Mouse (Mus musculus): ENCODE measurements around the gene Cela3a. TPM values are rescaled to one million over a fixed set of nuclear protein-coding genes. Genes with fewer than 3 reads are reported as not detected.

Cela3a gene
- polyA plus RNA-seq (2012; rRNA removed; ENCODE audit: low replicate concordance): not detected in 2 replicates

DNA sequence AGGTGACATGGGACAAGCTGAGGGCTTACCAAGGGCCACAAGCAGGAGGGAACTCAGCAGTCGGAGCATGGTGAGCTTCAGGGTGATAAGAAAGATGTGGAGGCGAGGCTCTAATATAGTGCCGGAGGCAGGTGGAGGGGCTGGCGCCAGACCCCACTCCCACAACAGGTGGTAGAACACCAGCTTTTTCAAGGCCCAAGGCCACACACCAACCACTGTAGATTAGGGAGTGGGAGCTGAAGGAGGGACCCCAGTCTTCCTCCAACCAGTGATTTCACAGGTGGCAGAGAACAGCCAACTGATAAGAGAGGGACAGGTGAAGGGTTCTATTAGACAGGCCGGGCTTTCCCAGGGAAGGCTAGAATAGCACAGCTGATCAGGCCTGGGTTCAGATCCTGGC lies at the start of gene Cela3a:
TSS of gene Cela3a (minus strand) at position 101 of the 400 bp plus-strand sequence.

DNA sequence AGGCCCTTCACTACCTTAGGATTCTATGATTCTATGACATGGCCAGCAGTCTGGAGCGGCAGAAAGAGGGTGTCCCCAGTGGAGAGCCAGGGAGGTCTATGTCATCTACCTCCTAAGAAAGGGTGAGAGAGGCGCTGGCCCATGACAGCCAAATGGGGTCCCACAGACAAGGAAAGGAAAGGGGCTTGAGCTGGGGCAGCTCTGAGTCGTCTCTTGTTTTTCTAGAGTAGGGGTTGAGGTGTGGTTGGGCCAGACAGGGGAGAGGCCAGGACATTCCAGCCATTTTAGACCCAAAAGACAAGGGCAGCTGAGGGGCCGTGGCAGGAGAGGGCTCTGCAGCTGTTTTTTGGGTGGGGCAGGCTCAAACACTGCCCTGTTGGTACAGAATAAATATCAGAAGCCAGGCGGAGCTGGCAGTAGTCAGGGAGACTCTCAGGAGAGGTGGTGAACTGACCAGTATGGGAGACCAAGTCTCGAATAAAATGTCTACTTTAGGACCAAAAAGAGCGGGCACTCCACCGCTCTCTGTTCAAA lies 43.7 kb upstream of the Cela3a start, which contains the start of gene 1700013G24Rik:
TSS of gene 1700013G24Rik (plus strand) at position 51 of the 534 bp plus-strand sequence.

DNA sequence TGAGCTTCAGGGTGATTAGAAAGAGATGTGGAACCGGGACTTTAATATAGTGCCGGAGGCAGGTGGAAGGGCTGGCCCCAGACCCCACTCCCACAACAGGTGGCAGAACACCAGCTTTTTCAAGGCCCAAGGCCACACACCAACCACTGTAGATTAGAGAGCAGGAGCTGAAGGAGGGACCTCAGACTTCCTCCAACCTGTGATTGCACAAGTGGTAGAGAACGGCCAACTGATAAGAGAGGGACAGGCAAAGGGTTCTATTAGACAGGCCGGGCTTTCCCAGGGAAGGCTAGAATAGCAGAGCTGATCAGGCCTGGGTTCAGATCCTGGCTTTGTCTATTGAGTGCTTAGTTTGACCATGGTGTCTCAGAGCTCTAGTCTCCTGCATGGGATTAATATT lies 20.9 kb upstream of the Cela3a start, which contains the start of gene Cela3b:
TSS of gene Cela3b (minus strand) at position 39 of the 400 bp plus-strand sequence.

DNA sequence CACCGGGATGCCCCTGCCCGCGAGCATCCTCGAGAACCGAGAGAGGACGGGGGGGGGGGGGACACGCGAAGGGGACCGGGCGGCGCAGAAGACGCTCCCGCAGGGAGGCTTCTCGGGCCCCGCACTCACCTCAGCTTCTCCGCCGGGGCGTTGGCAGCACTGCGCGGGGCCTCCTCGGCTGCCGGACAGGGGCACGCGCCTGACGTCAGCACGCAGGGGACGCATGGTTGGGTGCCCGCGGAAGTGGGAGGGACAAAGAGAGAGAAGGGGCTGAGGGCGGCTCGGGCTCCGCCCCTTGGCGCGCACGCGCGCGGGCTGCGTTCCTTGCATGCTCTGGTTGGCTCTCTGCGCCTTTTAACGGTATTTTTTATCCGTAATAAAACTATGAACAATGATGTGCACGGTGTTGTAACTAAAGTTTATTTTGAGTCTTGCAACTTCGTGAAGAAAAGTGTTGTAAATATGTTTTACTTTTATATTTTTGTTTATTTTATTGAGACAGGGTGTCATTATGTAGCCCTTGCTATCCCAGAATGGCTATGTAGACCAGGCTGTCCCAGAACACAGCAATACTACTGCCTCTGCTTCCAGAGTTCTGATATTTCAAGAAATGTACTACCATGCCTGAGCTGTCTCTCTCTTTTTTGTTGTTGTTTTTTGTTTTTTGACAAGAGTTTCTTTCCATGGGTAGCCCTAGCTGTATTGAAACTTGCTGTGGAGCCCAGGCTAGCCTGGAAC lies 51.9 kb downstream of the Cela3a start, which contains the start of gene Cdc42:
TSS of gene Cdc42 (minus strand) at position 204 of the 738 bp plus-strand sequence.

Other genes with a start within 250 kb of the Cela3a start
- gene Wnt4, start 132.3 kb downstream of the Cela3a start, polyA plus RNA-seq (2012; rRNA removed; ENCODE audit: low replicate concordance): 8.5 and 8.8 TPM in 2 replicates
- 61.1 and 156 TPM in 2 replicates for gene Cdc42, start 52.1 kb downstream of the Cela3a start, polyA plus RNA-seq (2012; rRNA removed; ENCODE audit: low replicate concordance)
- 0.60 TPM in 1 of 2 replicates, not detected in the other for gene Cela3b, start 20.7 kb upstream of the Cela3a start, polyA plus RNA-seq (2012; rRNA removed; ENCODE audit: low replicate concordance)
- gene 1700013G24Rik, start 43.5 kb upstream of the Cela3a start, polyA plus RNA-seq (2012; rRNA removed; ENCODE audit: low replicate concordance): 0.11 TPM in 1 of 2 replicates, not detected in the other
- gene Hspg2, start 59.0 kb upstream of the Cela3a start, polyA plus RNA-seq (2012; rRNA removed; ENCODE audit: low replicate concordance): 59.4 and 169 TPM in 2 replicates
- not detected in 2 replicates for gene Ldlrad2, start 164.8 kb upstream of the Cela3a start, polyA plus RNA-seq (2012; rRNA removed; ENCODE audit: low replicate concordance)
- gene Usp48, start 184.0 kb upstream of the Cela3a start, polyA plus RNA-seq (2012; rRNA removed; ENCODE audit: low replicate concordance): 58.9 and 73.5 TPM in 2 replicates